In the genomic region with DNA sequence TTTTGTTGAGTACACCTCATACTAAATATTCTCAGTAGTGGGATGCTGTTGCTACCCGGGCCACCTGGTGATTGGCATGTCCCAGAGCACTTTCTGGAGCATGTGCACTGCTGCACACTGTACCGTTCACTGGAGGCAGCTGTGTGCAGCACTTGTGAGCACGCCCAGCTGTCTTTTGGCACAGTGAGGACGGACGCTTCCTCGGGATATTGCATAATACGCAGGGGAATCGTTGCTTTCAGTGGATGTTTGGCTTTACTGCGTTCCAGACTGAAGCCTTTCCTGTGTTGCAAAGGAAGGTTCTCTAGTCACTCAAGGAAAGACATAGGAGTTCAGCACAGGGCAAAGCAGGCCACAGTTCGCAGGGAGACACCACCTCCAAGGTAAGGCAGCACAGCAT, we compare ENCODE assay signal across 9 mouse cellular contexts.
DNase-seq lines count a peak whose midpoint lies in the region; ATAC-seq and TF ChIP-seq lines count a peak whose summit lies in the region.
"Had no signal": no experiment of that assay in that cellular context is flagged by ENCODE, and none has a peak within 500 bp of the region (broad histone marks: within the 10 kb centered on the region; RNA-seq: fewer than 3 reads in every experiment).

No protein-coding gene starts in this region.

- peak overlapping the region; percentile 75 for H3K27ac ChIP-seq in gastrocnemius, adult 2 months
- peak overlapping the region; percentile 72 for H3K27ac ChIP-seq in intestine, embryonic 16.5 days (ENCODE audit: low read length)
- H3K27ac ChIP-seq in forebrain, embryonic 11.5 days (ENCODE audit: low read depth, low read length), result no peak overlapping the region
- no peak overlapping the region for H3K27ac ChIP-seq in midbrain, embryonic 10.5 days (replicated peaks)
- H3K27ac ChIP-seq: embryonic facial prominence, embryonic 13.5 days had no signal

- peaks cover 18% of the 10 kb centered on the region; the same call in 1 of the 2 replicates for H3K4me1 ChIP-seq in intestine, embryonic 16.5 days (ENCODE audit: control insufficient read depth, insufficient read depth, low read length)
- H3K4me1 ChIP-seq in forebrain, embryonic 11.5 days (replicated peaks; ENCODE audit: control insufficient read depth, insufficient read depth, low read length), result no peaks in the 10 kb centered on the region
- H3K4me1 ChIP-seq in midbrain, embryonic 10.5 days, result peaks cover 8% of the 10 kb centered on the region; the same call in 1 of the 2 replicates

- no peaks in the 10 kb centered on the region for H3K36me3 ChIP-seq in intestine, embryonic 16.5 days (ENCODE audit: control insufficient read depth, insufficient read depth, low read length)
- no peaks in the 10 kb centered on the region for H3K36me3 ChIP-seq in forebrain, embryonic 11.5 days (ENCODE audit: control insufficient read depth, insufficient read depth, low read length)
- peaks cover 6% of the 10 kb centered on the region for H3K36me3 ChIP-seq in midbrain, embryonic 10.5 days

- intact Hi-C loops in gastrocnemius, adult 2 months (cut with DNase I), result no loop called here

- 0 out of 2 replicates have a peak overlapping the region, but pooled peaks have one; percentile 15 for H3K4me3 ChIP-seq in gastrocnemius, adult 2 months
- H3K4me3 ChIP-seq in intestine, embryonic 16.5 days (ENCODE audit: low read length), result no peak overlapping the region
- H3K4me3 ChIP-seq in forebrain, embryonic 11.5 days (ENCODE audit: low read depth, low read length), result no peak overlapping the region
- H3K4me3 ChIP-seq in midbrain, embryonic 10.5 days, result no peak overlapping the region
- H3K4me3 ChIP-seq: embryonic facial prominence, embryonic 13.5 days had no signal

- peak; percentile 45 to 69 for DNase-seq in adrenal gland, adult (ENCODE audit: inconsistent age in 2 of 2, low spot score in 1 of 2)
- DNase-seq in adrenal gland, postnatal 4 days (ENCODE audit: low spot score in 2 of 2), result no peak
- peak; percentile 71 for DNase-seq in gastrocnemius, adult 2 months
- DNase-seq in lung, postnatal 4 days, result peak; percentile 71 to 84
- no peak for DNase-seq in urinary bladder, postnatal 10 days (ENCODE audit: low spot score)
- DNase-seq in forebrain, embryonic 11.5 days (ENCODE audit: low spot score), result no peak
- no peak for DNase-seq in midbrain, embryonic 10.5 days (ENCODE audit: low spot score)

- H3K27me3 ChIP-seq in intestine, embryonic 16.5 days (replicated peaks; ENCODE audit: control insufficient read depth, insufficient read depth, low read length), result no peaks in the 10 kb centered on the region
- no peaks in the 10 kb centered on the region for H3K27me3 ChIP-seq in forebrain, embryonic 11.5 days (ENCODE audit: control insufficient read depth, insufficient read depth, low read length)
- no peaks in the 10 kb centered on the region for H3K27me3 ChIP-seq in midbrain, embryonic 10.5 days (ENCODE audit: low read depth, poor library complexity, severe bottlenecking)
- H3K27me3 ChIP-seq: embryonic facial prominence, embryonic 13.5 days had no signal

- ATAC-seq in intestine, embryonic 16.5 days, result peak; percentile 61; the same call in 1 of the 2 replicates
- no peak for ATAC-seq in forebrain, embryonic 11.5 days (replicated peaks; ENCODE audit: low FRiP score)

- no peaks in the 10 kb centered on the region for H3K9me3 ChIP-seq in intestine, embryonic 16.5 days (ENCODE audit: control insufficient read depth, low read length)
- H3K9me3 ChIP-seq in forebrain, embryonic 11.5 days (ENCODE audit: control insufficient read depth, low read length), result no peaks in the 10 kb centered on the region
- no peaks in the 10 kb centered on the region for H3K9me3 ChIP-seq in midbrain, embryonic 10.5 days (replicated peaks)
- H3K9me3 ChIP-seq: embryonic facial prominence, embryonic 13.5 days had no signal

- no peak overlapping the region for H3K9ac ChIP-seq in intestine, embryonic 16.5 days (ENCODE audit: low read depth, low read length)
- no peak overlapping the region for H3K9ac ChIP-seq in forebrain, embryonic 11.5 days (ENCODE audit: low read length)
- H3K9ac ChIP-seq: embryonic facial prominence, embryonic 13.5 days had no signal

- TF ChIP-seq CTCF in gastrocnemius, adult 2 months (IDR thresholded peaks at IDR 0.05), result no peak

- WGBS in intestine, embryonic 16.5 days, result 56% methylated on average over 10 of the region's 10 CpGs
- 90% methylated on average over 10 of the region's 10 CpGs for WGBS in forebrain, embryonic 11.5 days
- 91% methylated on average over 10 of the region's 10 CpGs for WGBS in midbrain, embryonic 10.5 days

- H3K4me2 ChIP-seq in intestine, embryonic 16.5 days (ENCODE audit: low read depth, low read length), result no peak overlapping the region
- H3K4me2 ChIP-seq in forebrain, embryonic 11.5 days (ENCODE audit: low read depth, low read length, severe bottlenecking), result no peak overlapping the region
- H3K4me2 ChIP-seq: embryonic facial prominence, embryonic 13.5 days had no signal

Comparison
In these comparisons a context has a peak if more than half of its experiments do, and no peak if none do; other contexts are left out.
1. DNase-seq: peak in adrenal gland, adult (2 of 2), gastrocnemius, adult 2 months (single experiment) and lung, postnatal 4 days (2 of 2); none in adrenal gland, postnatal 4 days (0 of 2), urinary bladder, postnatal 10 days (single experiment), forebrain, embryonic 11.5 days (single experiment) and midbrain, embryonic 10.5 days (single experiment).
2. H3K27ac ChIP-seq: peak in gastrocnemius, adult 2 months (single experiment) and intestine, embryonic 16.5 days (single experiment); none in forebrain, embryonic 11.5 days (single experiment) and midbrain, embryonic 10.5 days (single experiment).